Mouse (Mus musculus) liver, embryonic 16.5 days (tissue): ENCODE results near the gene Pik3ap1. TPM values are rescaled to one million over a fixed set of nuclear protein-coding genes. Genes with fewer than 3 reads are reported as not detected.
A peak's percentile ranks its signal among the peaks of the same experiment; 100 is the strongest.

Source experiments
- ATAC-seq: fragments of 200-750 bp; cut with Nextera tagmentation; 2 replicates; pipeline ENCODE4 v1.8.0; 2017; ENCODE audit warnings: low read depth, mild to moderate bottlenecking, moderate number of reproducible peaks, moderate library complexity
- H3K27ac ChIP-seq: fragments of 300-500 bp; sonication (generic); 2 replicates; pipeline ENCODE4 v1.5.1; 2014; ENCODE audit warnings: mild to moderate bottlenecking, low read length
- H3K27me3 ChIP-seq: fragments of 300-500 bp; sonication (generic); 2 replicates; pipeline ENCODE4 v1.6.1; 2014; ENCODE audit warnings: low read depth, low read length, mixed read lengths; ENCODE audit not compliant: control insufficient read depth, insufficient read depth
- H3K36me3 ChIP-seq: fragments of 300-500 bp; sonication (generic); 2 replicates; pipeline ENCODE4 v1.6.1; 2014; ENCODE audit warnings: mild to moderate bottlenecking; ENCODE audit not compliant: control insufficient read depth, insufficient read depth
- H3K4me1 ChIP-seq: fragments of 300-500 bp; sonication (generic); 2 replicates; pipeline ENCODE4 v1.6.1; 2014; ENCODE audit warnings: low read depth, low read length, mixed read lengths; ENCODE audit not compliant: control insufficient read depth
- H3K4me2 ChIP-seq: fragments of 300-500 bp; sonication (generic); 2 replicates; pipeline ENCODE4 v1.6.1; 2014; ENCODE audit warnings: low read depth, low read length, mixed read lengths
- H3K4me3 ChIP-seq: fragments of 300-500 bp; sonication (generic); 2 replicates; pipeline ENCODE4 v1.5.1; 2014; ENCODE audit warnings: low read depth, mild to moderate bottlenecking, low read length
- H3K9ac ChIP-seq: fragments of 300-500 bp; sonication (generic); 2 replicates; pipeline ENCODE4 v1.6.1; 2014; ENCODE audit warnings: low read depth, low read length
- H3K9me3 ChIP-seq: fragments of 300-500 bp; sonication (generic); replicated peaks from 2 replicates; pipeline ENCODE4 v1.6.1; 2016; ENCODE audit warnings: low read length; ENCODE audit not compliant: control insufficient read depth
- WGBS: fragments of 180-500 bp; shearing (Covaris S2); extraction: QIAGEN DNeasy Blood & Tissue Kit; methylation state at CpG from one replicate; pipeline ENCODE4 v1.1.7; 2014; ENCODE audit not compliant: insufficient replicate concordance; 5-methylcytosine and 5-hydroxymethylcytosine counted together
- polyA plus RNA-seq: library from polyadenylated mRNA; unstranded; fragments of >200 nt; fragmentation: Nextera tagmentation; extraction: Ambion mirVana; gene quantifications from 2 replicates; pipeline ENCODE4 v1.2.1, GENCODE M21; 2015

Gene Pik3ap1
- polyA plus RNA-seq, 1 experiment from 2014 or later, result 17.9 TPM

GRCm38 (mm10) chr19:41312027-41312426, 72.9 kb downstream of the Pik3ap1 start:
- no peak for ATAC-seq
- H3K36me3 ChIP-seq, result no peaks in the 10 kb centered on the region
- H3K4me1 ChIP-seq, result peaks cover 5% of the 10 kb centered on the region
- no peak overlapping the region for H3K4me2 ChIP-seq
- WGBS, result 56% methylated on average over 4 of the region's 4 CpGs
- H3K9ac ChIP-seq, result no peak overlapping the region
- H3K4me3 ChIP-seq, result no peak overlapping the region
- no peaks in the 10 kb centered on the region for H3K9me3 ChIP-seq
- H3K27ac ChIP-seq, result no peak overlapping the region
- H3K27me3 ChIP-seq, result no peaks in the 10 kb centered on the region

GRCm38 (mm10) chr19:41310971-41311703, 73.8 kb downstream of the Pik3ap1 start:
- H3K36me3 ChIP-seq, result no peaks in the 10 kb centered on the region
- no peak overlapping the region for H3K27ac ChIP-seq
- peak; percentile 72 for ATAC-seq
- H3K9ac ChIP-seq, result no peak overlapping the region
- peak overlapping the region; percentile 59 for H3K4me2 ChIP-seq
- peak overlapping the region; percentile 43 for H3K4me3 ChIP-seq
- peaks cover 5% of the 10 kb centered on the region for H3K4me1 ChIP-seq
- WGBS, result 29% methylated on average over 20 of the region's 20 CpGs
- no peaks in the 10 kb centered on the region for H3K27me3 ChIP-seq
- no peaks in the 10 kb centered on the region for H3K9me3 ChIP-seq

- ATAC-seq, result no peak
- Histone ChIP-seq H3K4me1 (no peaks in the 10 kb centered on the region), H3K4me3 (no peak overlapping the region), H3K4me2 (no peak overlapping the region), H3K36me3 (no peaks in the 10 kb centered on the region), H3K27me3 (no peaks in the 10 kb centered on the region), H3K9me3 (no peaks in the 10 kb centered on the region), H3K27ac (no peak overlapping the region), H3K9ac (no peak overlapping the region)
- 66% methylated on average over 3 of the region's 3 CpGs for WGBS
These were observed 81.0 kb downstream of the Pik3ap1 start for GRCm38 (mm10) chr19:41303933-41304332.

- no peak overlapping the region for H3K4me2 ChIP-seq
- H3K36me3 ChIP-seq, result no peaks in the 10 kb centered on the region
- no peaks in the 10 kb centered on the region for H3K9me3 ChIP-seq
- H3K9ac ChIP-seq, result no peak overlapping the region
- no peak overlapping the region for H3K27ac ChIP-seq
- WGBS, result 58% methylated on average over 6 of the region's 6 CpGs
- H3K27me3 ChIP-seq, result no peaks in the 10 kb centered on the region
- ATAC-seq, result no peak
- H3K4me3 ChIP-seq, result no peak overlapping the region
- H3K4me1 ChIP-seq, result no peaks in the 10 kb centered on the region
These were observed 81.5 kb downstream of the Pik3ap1 start for GRCm38 (mm10) chr19:41303433-41303832.

- Histone ChIP-seq H3K4me2 (no peak overlapping the region), H3K9ac (no peak overlapping the region), H3K9me3 (no peaks in the 10 kb centered on the region), H3K4me3 (no peak overlapping the region), H3K4me1 (no peaks in the 10 kb centered on the region), H3K27me3 (no peaks in the 10 kb centered on the region), H3K27ac (no peak overlapping the region), H3K36me3 (no peaks in the 10 kb centered on the region)
- 64% methylated on average over 6 of the region's 6 CpGs for WGBS
- no peak for ATAC-seq
These were observed 83.0 kb downstream of the Pik3ap1 start for GRCm38 (mm10) chr19:41301856-41302255.

- H3K27me3 ChIP-seq, result no peaks in the 10 kb centered on the region
- H3K27ac ChIP-seq, result no peak overlapping the region
- H3K9me3 ChIP-seq, result no peaks in the 10 kb centered on the region
- H3K4me1 ChIP-seq, result no peaks in the 10 kb centered on the region
- no peak overlapping the region for H3K4me3 ChIP-seq
- no peak for ATAC-seq
- 69% methylated on average over 8 of the region's 8 CpGs for WGBS
- H3K9ac ChIP-seq, result no peak overlapping the region
- no peak overlapping the region for H3K4me2 ChIP-seq
- H3K36me3 ChIP-seq, result no peaks in the 10 kb centered on the region; the same call in 1 of the 2 replicates
These were observed 85.5 kb downstream of the Pik3ap1 start for GRCm38 (mm10) chr19:41299446-41299845.

- no peak for ATAC-seq
- 45% methylated on average over 5 of the region's 5 CpGs for WGBS
These were observed 93.8 kb downstream of the Pik3ap1 start for GRCm38 (mm10) chr19:41290952-41291619.

GRCm38 (mm10) chr19:41288568-41288967, 96.3 kb downstream of the Pik3ap1 start:
- Histone ChIP-seq H3K27me3 (no peaks in the 10 kb centered on the region), H3K9me3 (no peaks in the 10 kb centered on the region), H3K36me3 (peaks cover 3% of the 10 kb centered on the region; the same call in 1 of the 2 replicates), H3K9ac (no peak overlapping the region), H3K27ac (no peak overlapping the region), H3K4me3 (no peak overlapping the region), H3K4me2 (no peak overlapping the region), H3K4me1 (no peaks in the 10 kb centered on the region)
- ATAC-seq, result no peak
- 71% methylated on average over 6 of the region's 6 CpGs for WGBS

More at GRCm38 (mm10) chr19:41290952-41291619, 93.8 kb downstream of the Pik3ap1 start:
- no peak overlapping the region for H3K4me3 ChIP-seq
- no peaks in the 10 kb centered on the region for H3K9me3 ChIP-seq
- peaks cover 3% of the 10 kb centered on the region; the same call in 1 of the 2 replicates for H3K36me3 ChIP-seq
- H3K4me2 ChIP-seq, result no peak overlapping the region
- no peaks in the 10 kb centered on the region for H3K4me1 ChIP-seq
- H3K27me3 ChIP-seq, result no peaks in the 10 kb centered on the region
- H3K27ac ChIP-seq, result no peak overlapping the region
- H3K9ac ChIP-seq, result no peak overlapping the region

- ATAC-seq, result no peak
These were observed 97.7 kb downstream of the Pik3ap1 start for GRCm38 (mm10) chr19:41287224-41287623.

More at GRCm38 (mm10) chr19:41287224-41287623, 97.7 kb downstream of the Pik3ap1 start:
- Histone ChIP-seq H3K36me3 (peaks cover 3% of the 10 kb centered on the region; the same call in 1 of the 2 replicates), H3K4me3 (no peak overlapping the region), H3K9me3 (no peaks in the 10 kb centered on the region), H3K4me1 (no peaks in the 10 kb centered on the region), H3K9ac (no peak overlapping the region), H3K27ac (no peak overlapping the region), H3K27me3 (no peaks in the 10 kb centered on the region), H3K4me2 (no peak overlapping the region)
- 70% methylated on average over 7 of the region's 7 CpGs for WGBS
